Mouse (Mus musculus) lung, adult 2 months (tissue): ENCODE measurements around the gene Olfr1112. TPM values are rescaled to one million over a fixed set of nuclear protein-coding genes. Genes with fewer than 3 reads are reported as not detected.
"Not testable (repeated sequence)": the region's sequence is repeated elsewhere in the genome, so short reads cannot be mapped to it uniquely, and the experiment has no call there.

ENCODE experiments used
- DNase-seq: peaks from one replicate; pipeline ENCODE4 v3.0.0; 2022
- H3K4me1 ChIP-seq: fragments of 200-500 bp; 2 replicates; pipeline ENCODE4 v1.6.1; 2011; ENCODE audit warnings: low read length; ENCODE audit not compliant: control insufficient read depth, insufficient read depth
- H3K4me3 ChIP-seq: fragments of 200-500 bp; replicated peaks from 2 replicates; pipeline ENCODE3; 2011; ENCODE audit warnings: low read depth, mild to moderate bottlenecking, control low read depth, low read length; ENCODE audit errors: extremely low read depth
- CTCF ChIP-seq: fragments of 200-500 bp; IDR thresholded peaks from 2 replicates; pipeline ENCODE4 v1.5.1; 2011; ENCODE audit warnings: mild to moderate bottlenecking, low read length, control low read depth; ENCODE audit not compliant: insufficient read depth
- POLR2A ChIP-seq: fragments of 200-500 bp; IDR thresholded peaks from 2 replicates; pipeline ENCODE4 v1.6.1; 2011; ENCODE audit warnings: low read depth, mild to moderate bottlenecking, control low read depth, low read length, borderline replicate concordance; ENCODE audit errors: extremely low read depth
- WGBS: fragments of 180-500 bp; shearing (Covaris S2); methylation state at CpG from one replicate; pipeline ENCODE4 v1.1.7; 2018; 5-methylcytosine and 5-hydroxymethylcytosine counted together
- polyA plus RNA-seq: library from polyadenylated mRNA; depleted of rRNA; stranded (reverse); fragments of >200 nt; gene quantifications from 2 replicates; pipeline ENCODE4 v1.2.3, GENCODE M21; 2012; rRNA removed

Olfr1112 gene
- polyA plus RNA-seq, result not detected in 2 replicates

GRCm38 (mm10) chr2:87187498-87187897 is at the start of gene Olfr1112:
Olfr1112 (plus strand) TSS chr2:87187798.
- WGBS, result 78% methylated on average over 1 of the region's 1 CpGs
- H3K4me3 ChIP-seq, result no peak within 1 kb of the TSS
- no peak for TF ChIP-seq CTCF
- TF ChIP-seq POLR2A, result no peak
- H3K4me1 ChIP-seq, result no peaks in the 10 kb centered on the region
- DNase-seq, result no peak

DNA sequence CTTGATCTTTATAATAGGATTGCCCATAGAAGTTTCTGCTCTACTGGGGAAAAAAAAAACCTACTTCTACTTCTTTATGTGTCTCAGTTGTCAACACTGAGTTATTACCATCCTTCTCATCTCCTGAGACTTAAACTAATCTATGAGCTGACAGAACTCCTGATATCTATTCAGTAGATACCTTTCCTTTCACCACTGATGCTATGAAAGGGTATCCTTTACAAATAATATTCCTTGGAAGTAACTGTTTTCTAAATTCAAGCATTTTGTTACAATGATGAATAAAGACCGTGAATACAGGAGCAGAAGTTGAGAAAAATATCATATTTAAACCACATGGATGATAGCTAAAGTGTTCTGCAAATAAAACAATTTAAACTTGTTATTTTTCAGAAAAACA is 47.4 kb upstream of the Olfr1112 start, which contains the start of gene Olfr1110:
Gene Olfr1110, minus strand, starts transcription at position 101 of the 400 bp plus-strand sequence.
- no peak within 1 kb of the TSS for H3K4me3 ChIP-seq
- no peak for DNase-seq
- WGBS, result 70% methylated on average over 1 of the region's 1 CpGs
- no peak for TF ChIP-seq CTCF
- no peak for TF ChIP-seq POLR2A
- no peaks in the 10 kb centered on the region for H3K4me1 ChIP-seq

DNA sequence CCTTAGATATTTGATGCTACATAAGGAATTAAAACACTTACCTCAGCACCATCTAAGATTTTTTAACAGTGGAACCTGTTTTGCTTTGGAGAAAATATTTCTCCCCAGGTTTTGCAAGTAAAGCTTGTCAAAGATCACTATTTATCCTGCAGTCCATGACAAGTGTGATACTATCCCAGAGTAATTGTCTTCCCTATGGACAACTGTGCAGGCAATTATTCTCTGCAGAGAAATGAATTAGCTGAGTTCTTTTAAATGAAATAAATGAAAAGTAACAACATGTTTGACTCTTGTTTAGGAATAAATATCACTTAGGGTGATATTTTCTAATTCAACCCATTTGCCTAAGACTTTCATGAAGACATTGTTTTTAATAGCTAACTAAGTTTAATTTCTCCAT is 35.1 kb upstream of the Olfr1112 start, which contains the start of gene Olfr1111:
Gene Olfr1111, minus strand, starts transcription at position 101 of the 400 bp plus-strand sequence.
- no peak within 1 kb of the TSS for H3K4me3 ChIP-seq
- DNase-seq, result no peak
- no peaks in the 10 kb centered on the region for H3K4me1 ChIP-seq
- TF ChIP-seq CTCF, result no peak
- no peak for TF ChIP-seq POLR2A

DNA sequence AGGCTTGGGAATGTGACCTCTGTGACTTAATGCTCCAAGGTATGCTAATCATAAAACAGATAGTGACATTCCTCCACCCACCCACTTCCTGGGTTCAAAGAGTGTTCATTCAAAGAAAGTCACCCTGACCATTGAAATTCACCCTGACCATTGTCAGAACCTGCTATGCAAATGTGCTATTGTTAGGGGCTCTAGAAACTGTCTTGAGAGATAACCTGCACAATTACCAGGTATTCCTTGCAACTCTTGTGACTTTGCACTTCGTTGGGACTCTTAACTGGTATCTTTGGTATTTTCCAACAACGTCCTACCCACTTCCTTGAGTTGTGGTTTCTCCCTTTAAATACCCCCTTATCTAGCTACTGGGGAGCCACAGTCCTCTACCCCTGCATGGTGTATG is 19.9 kb upstream of the Olfr1112 start:
- not testable (repeated sequence) for DNase-seq, H3K4me3 ChIP-seq
- WGBS, result 66% methylated on average over 2 of the region's 2 CpGs

DNA sequence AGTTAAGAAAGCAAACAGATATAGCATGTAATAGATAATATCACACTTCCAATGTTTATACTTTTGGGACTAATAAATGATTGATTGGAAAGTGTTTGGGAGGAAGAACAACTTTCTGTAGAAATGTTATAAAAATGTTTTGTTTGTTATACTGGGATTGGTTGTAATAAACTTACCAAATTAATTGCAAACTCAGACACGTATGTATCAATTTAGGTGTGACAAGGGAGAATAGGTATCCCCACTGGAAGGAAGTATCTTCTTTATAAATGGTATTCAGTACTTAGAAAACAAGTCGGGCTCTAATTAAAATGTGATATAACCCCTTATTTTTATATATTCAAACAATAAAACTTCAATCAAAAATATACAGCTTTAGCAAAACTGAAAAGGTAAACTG is 21.1 kb downstream of the Olfr1112 start, which contains the start of gene Olfr1113:
Gene Olfr1113, plus strand, starts transcription at position 301 of the 400 bp plus-strand sequence.
- 73% methylated on average over 2 of the region's 2 CpGs for WGBS
- Histone ChIP-seq H3K4me1 (no peaks in the 10 kb centered on the region), H3K4me3 (no peak within 1 kb of the TSS)
- TF ChIP-seq POLR2A (no peak), CTCF (no peak)
- DNase-seq, result no peak

More for the DNA sequence above, 19.9 kb upstream of the Olfr1112 start:
- not testable (repeated sequence) for H3K4me1 ChIP-seq

Other genes starting within 250 kb of the Olfr1112 start
- gene Olfr1099, start 227.1 kb upstream of the Olfr1112 start, polyA plus RNA-seq, result not detected in 2 replicates
- gene Olfr1100, start 207.8 kb upstream of the Olfr1112 start, polyA plus RNA-seq, result not detected in 2 replicates
- not detected in 2 replicates for gene Olfr1101, start 196.6 kb upstream of the Olfr1112 start, polyA plus RNA-seq
- not detected in 2 replicates for gene Olfr1102, start 189.4 kb upstream of the Olfr1112 start, polyA plus RNA-seq
- not detected in 2 replicates for gene Olfr1104, start 160.7 kb upstream of the Olfr1112 start, polyA plus RNA-seq
- not detected in 2 replicates for gene Olfr1105, start 151.3 kb upstream of the Olfr1112 start, polyA plus RNA-seq
- gene Olfr1106, start 135.5 kb upstream of the Olfr1112 start, polyA plus RNA-seq, result not detected in 2 replicates
- not detected in 2 replicates for gene Olfr1107, start 112.0 kb upstream of the Olfr1112 start, polyA plus RNA-seq
- gene Olfr1109, start 91.8 kb upstream of the Olfr1112 start, polyA plus RNA-seq, result not detected in 2 replicates
- gene Olfr259, start 73.2 kb upstream of the Olfr1112 start, polyA plus RNA-seq, result not detected in 2 replicates
- gene Olfr1110, start 47.5 kb upstream of the Olfr1112 start, polyA plus RNA-seq, result not detected in 2 replicates
- not detected in 2 replicates for gene Olfr1111, start 35.2 kb upstream of the Olfr1112 start, polyA plus RNA-seq
- not detected in 2 replicates for gene Olfr1113, start 21.2 kb downstream of the Olfr1112 start, polyA plus RNA-seq
- not detected in 2 replicates for gene Olfr1115, start 60.2 kb downstream of the Olfr1112 start, polyA plus RNA-seq
- not detected in 2 replicates for gene Olfr1116, start 79.7 kb downstream of the Olfr1112 start, polyA plus RNA-seq
- gene Olfr1118, start 119.8 kb downstream of the Olfr1112 start, polyA plus RNA-seq, result not detected in 2 replicates
- not detected in 2 replicates for gene Olfr1120, start 167.0 kb downstream of the Olfr1112 start, polyA plus RNA-seq
- not detected in 2 replicates for gene Olfr1121, start 182.1 kb downstream of the Olfr1112 start, polyA plus RNA-seq
- not detected in 2 replicates for gene Olfr1122, start 198.1 kb downstream of the Olfr1112 start, polyA plus RNA-seq
- gene Olfr1123, start 228.8 kb downstream of the Olfr1112 start, polyA plus RNA-seq, result not detected in 2 replicates
- not detected in 2 replicates for gene Olfr1124, start 242.5 kb downstream of the Olfr1112 start, polyA plus RNA-seq